ENCODE assay signal across 8 mouse cellular contexts in genomic region chr12:32920185-32920788, GRCm38 (mm10). TPM values are rescaled to one million over a fixed set of nuclear protein-coding genes. Genes with fewer than 3 reads are reported as not detected.
DNase-seq lines count a peak whose midpoint lies in the region; ATAC-seq and TF ChIP-seq lines count a peak whose summit lies in the region.

No protein-coding gene starts in this region.

- peak; percentile 70 for TF ChIP-seq CTCF in ES-Bruce4 (IDR thresholded peaks at IDR 0.05; ENCODE audit: low read depth, low read length)

- no peak for TF ChIP-seq POLR2A in ES-Bruce4 (IDR thresholded peaks at IDR 0.05; ENCODE audit: insufficient read depth, low read length)

- peak; percentile 84 for DNase-seq in kidney, adult 18-20 months
- peak; percentile 92 for DNase-seq in adrenal gland, postnatal 14 days
- peak; percentile 69 to 72 for DNase-seq in gastrocnemius, adult 8-10 months (ENCODE audit: low spot score in 2 of 2)
- DNase-seq in liver, embryonic 13.5 days = peak; percentile 14
- DNase-seq in right cerebral cortex, adult 18-20 months = peak; percentile 47
- peak; percentile 49 to 80 for DNase-seq in urinary bladder, postnatal 4 days (ENCODE audit: low spot score in 2 of 2)

- no peaks in the 10 kb centered on the region for H3K9me3 ChIP-seq in kidney, embryonic 16.5 days (ENCODE audit: low read length)
- no peaks in the 10 kb centered on the region for H3K9me3 ChIP-seq in ES-Bruce4 (replicated peaks; ENCODE audit: control insufficient read depth, insufficient read depth, low read length, poor library complexity, severe bottlenecking)
- no peaks in the 10 kb centered on the region for H3K9me3 ChIP-seq in liver, embryonic 13.5 days (replicated peaks)

- TF ChIP-seq EP300 in ES-Bruce4 (IDR thresholded peaks at IDR 0.05; ENCODE audit: insufficient read depth, low read depth, low read length) = no peak

- no peak for ATAC-seq in kidney, embryonic 16.5 days (ENCODE audit: low FRiP score, low TSS enrichment)
- no peak for ATAC-seq in liver, embryonic 13.5 days (ENCODE audit: low read depth)

- no peaks in the 10 kb centered on the region for H3K4me1 ChIP-seq in kidney, embryonic 16.5 days (ENCODE audit: insufficient read depth, low read length)
- peaks cover 2% of the 10 kb centered on the region for H3K4me1 ChIP-seq in ES-Bruce4 (ENCODE audit: control insufficient read depth, insufficient read depth, low read length)
- H3K4me1 ChIP-seq in liver, embryonic 13.5 days (replicated peaks) = no peaks in the 10 kb centered on the region

- no peaks in the 10 kb centered on the region for H3K36me3 ChIP-seq in kidney, embryonic 16.5 days (ENCODE audit: insufficient read depth, low read length)
- H3K36me3 ChIP-seq in ES-Bruce4 (ENCODE audit: control insufficient read depth, insufficient read depth, low read length, poor library complexity, severe bottlenecking) = no peaks in the 10 kb centered on the region
- no peaks in the 10 kb centered on the region for H3K36me3 ChIP-seq in liver, embryonic 13.5 days

- H3K27ac ChIP-seq in kidney, embryonic 16.5 days (ENCODE audit: low read length) = no peak overlapping the region
- no peak overlapping the region for H3K27ac ChIP-seq in ES-Bruce4 (ENCODE audit: insufficient read depth, low read length)
- no peak overlapping the region for H3K27ac ChIP-seq in liver, embryonic 13.5 days

- H3K4me2 ChIP-seq in kidney, embryonic 16.5 days (replicated peaks; ENCODE audit: low read depth, low read length) = no peak overlapping the region
- no peak overlapping the region for H3K4me2 ChIP-seq in liver, embryonic 13.5 days

- no peak overlapping the region for H3K9ac ChIP-seq in kidney, embryonic 16.5 days (replicated peaks; ENCODE audit: low read length)
- no peak overlapping the region for H3K9ac ChIP-seq in ES-Bruce4 (ENCODE audit: low read depth, poor library complexity, severe bottlenecking)
- no peak overlapping the region for H3K9ac ChIP-seq in liver, embryonic 13.5 days

- WGBS in kidney, embryonic 16.5 days = 64% methylated on average over 8 of the region's 8 CpGs
- WGBS in liver, embryonic 13.5 days (ENCODE audit: insufficient replicate concordance) = 41% methylated on average over 8 of the region's 8 CpGs

- H3K4me3 ChIP-seq in kidney, embryonic 16.5 days (ENCODE audit: low read length) = no peak overlapping the region
- H3K4me3 ChIP-seq in ES-Bruce4 (ENCODE audit: low read depth, low read length) = no peak overlapping the region
- no peak overlapping the region for H3K4me3 ChIP-seq in liver, embryonic 13.5 days (replicated peaks)

- no peaks in the 10 kb centered on the region for H3K27me3 ChIP-seq in kidney, embryonic 16.5 days (ENCODE audit: insufficient read depth, low read length)
- no peaks in the 10 kb centered on the region for H3K27me3 ChIP-seq in ES-Bruce4 (ENCODE audit: control insufficient read depth, insufficient read depth, low read length, poor library complexity, severe bottlenecking)
- no peaks in the 10 kb centered on the region for H3K27me3 ChIP-seq in liver, embryonic 13.5 days

RNA-seq across cellular contexts. Expression of gene Sypl, which starts 33.4 kb away (rescaled TPM):
- 142 and 145 TPM in 2 replicates for polyA plus RNA-seq in kidney, embryonic 16.5 days (2015; fragmentation: Nextera tagmentation; extraction: Ambion mirVana)
- 73.6 and 79.7 TPM in 2 replicates for polyA plus RNA-seq in ES-Bruce4 (2011; ENCODE audit: insufficient read depth, insufficient read length, low read depth, missing spikeins)
- total RNA-seq in adrenal gland, postnatal 14 days (2021) = 98.7 and 108 TPM in 2 replicates
- 100 to 1,000 TPM; 183 to 225 (median 208) TPM for total RNA-seq in gastrocnemius, adult 8-10 months (2022)
- polyA plus RNA-seq in liver, embryonic 13.5 days (2015; fragmentation: Nextera tagmentation; extraction: Ambion mirVana) = 42.4 and 54.7 TPM in 2 replicates

Comparison
In these comparisons a context has a peak if more than half of its experiments do, and no peak if none do; other contexts are left out.
1. DNase-seq: peak in every context shown above with its lines; median percentile 92 in adrenal gland, postnatal 14 days; 84 in kidney, adult 18-20 months; 70 in gastrocnemius, adult 8-10 months; 64 in urinary bladder, postnatal 4 days; 47 in right cerebral cortex, adult 18-20 months; 14 in liver, embryonic 13.5 days.